Mouse (Mus musculus) left cerebral cortex, postnatal 4 days (tissue): ENCODE data around the gene Ccdc40. TPM values are rescaled to one million over a fixed set of nuclear protein-coding genes. Genes with fewer than 3 reads are reported as not detected.
"Not testable (repeated sequence)": the region's sequence is repeated elsewhere in the genome, so short reads cannot be mapped to it uniquely, and the experiment has no call there.

ENCODE experiments used
- DNase-seq: peaks from one replicate; pipeline ENCODE4 v3.0.0-alpha.2; 2022
- intact Hi-C: fragments of 180-260 bp; cut with DNase I; formaldehyde crosslinking; loops from one replicate; pipeline ENCODE4 v1.15.1; 2025
- total RNA-seq, 2 experiments: library from RNA; stranded (reverse); gene quantifications; 2 replicates each; pipeline ENCODE4 v1.2.3; 2021

Gene Ccdc40
- total RNA-seq, 2 experiments from 2014 or later = 7.3 to 8.5 TPM

DNA sequence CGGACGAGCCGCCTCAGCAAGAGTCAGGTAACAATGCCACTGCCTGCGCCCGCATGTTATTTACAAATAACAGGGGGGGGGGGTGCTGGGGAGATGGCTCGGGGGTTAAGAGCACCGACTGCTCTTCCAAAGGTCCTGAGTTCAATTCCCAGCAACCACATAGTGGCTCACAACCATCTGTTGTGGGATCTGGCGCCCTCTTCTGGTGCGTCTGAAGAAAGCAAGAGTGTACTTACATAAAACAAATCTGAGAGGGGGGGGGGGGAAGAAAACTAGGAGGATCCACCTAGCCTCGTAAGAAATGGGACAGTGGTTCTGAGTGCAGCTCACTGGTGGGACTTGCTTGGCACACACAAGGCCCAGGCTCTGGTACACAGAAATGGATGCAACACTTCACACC lies 6.4 kb downstream of the Ccdc40 start:
- intact Hi-C loops = no loop called here
- no peak for DNase-seq

DNA sequence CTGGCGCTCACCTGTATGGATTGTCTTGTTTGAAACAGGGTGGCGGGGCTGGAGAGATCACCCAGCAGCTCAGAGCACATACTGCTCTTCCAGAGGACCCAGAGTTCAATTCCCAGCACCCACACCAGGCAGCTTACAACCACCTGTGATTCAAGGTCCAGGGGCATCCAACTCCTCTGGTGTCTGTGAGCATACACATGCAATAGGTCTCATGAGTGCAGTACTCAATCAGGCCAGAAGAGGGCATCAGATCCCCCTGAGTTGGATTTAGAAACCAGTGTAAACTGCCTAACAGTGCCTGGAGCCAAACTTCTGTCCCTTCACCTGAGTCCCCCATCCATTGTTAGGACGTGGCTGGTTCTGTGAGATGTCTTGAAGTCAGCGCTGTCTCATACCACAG lies 7.2 kb downstream of the Ccdc40 start:
- intact Hi-C loops = no loop called here
- DNase-seq = peak; percentile 74

DNA sequence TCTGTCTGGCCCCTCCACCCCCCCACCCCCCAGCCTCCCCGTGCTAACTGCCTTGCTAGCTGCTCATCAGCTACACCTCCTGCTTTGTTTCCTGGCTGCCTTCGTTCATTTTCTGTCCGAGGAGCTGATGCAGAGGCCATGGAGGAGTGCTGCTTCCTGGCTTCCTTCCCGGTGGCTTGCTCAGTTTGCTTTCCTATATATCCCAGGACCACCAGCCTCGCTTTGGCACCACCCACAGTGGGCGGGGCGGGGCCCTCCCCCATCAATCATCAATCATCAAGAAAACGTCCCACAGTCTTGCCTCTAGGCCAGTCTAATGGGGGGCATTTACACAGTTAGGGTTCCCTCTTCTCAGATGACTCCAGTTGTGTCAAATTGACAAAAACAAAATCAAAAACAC lies 8.0 kb downstream of the Ccdc40 start:
- DNase-seq = no peak
- intact Hi-C loops = no loop called here

DNA sequence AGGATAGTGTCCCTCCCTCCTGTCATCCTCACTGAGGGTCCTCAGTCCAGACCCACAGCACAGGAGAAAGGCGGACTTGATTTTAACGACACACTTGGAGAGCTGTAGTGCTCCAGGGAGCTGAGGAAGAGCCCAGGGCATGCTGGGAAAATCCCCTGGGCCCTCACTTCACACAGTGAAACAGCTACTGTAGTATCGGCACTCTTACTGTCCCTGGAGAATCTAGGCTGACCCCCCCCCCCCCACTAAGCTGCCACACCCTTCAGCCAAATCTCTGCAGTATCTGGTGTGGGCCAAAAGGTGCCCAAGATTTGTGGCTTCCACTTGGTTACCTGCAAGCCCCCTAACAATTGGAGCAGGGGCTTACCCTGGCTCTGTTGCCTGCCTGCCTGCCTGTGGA lies 8.6 kb downstream of the Ccdc40 start:
- intact Hi-C loops = no loop called here
- DNase-seq = no peak

DNA sequence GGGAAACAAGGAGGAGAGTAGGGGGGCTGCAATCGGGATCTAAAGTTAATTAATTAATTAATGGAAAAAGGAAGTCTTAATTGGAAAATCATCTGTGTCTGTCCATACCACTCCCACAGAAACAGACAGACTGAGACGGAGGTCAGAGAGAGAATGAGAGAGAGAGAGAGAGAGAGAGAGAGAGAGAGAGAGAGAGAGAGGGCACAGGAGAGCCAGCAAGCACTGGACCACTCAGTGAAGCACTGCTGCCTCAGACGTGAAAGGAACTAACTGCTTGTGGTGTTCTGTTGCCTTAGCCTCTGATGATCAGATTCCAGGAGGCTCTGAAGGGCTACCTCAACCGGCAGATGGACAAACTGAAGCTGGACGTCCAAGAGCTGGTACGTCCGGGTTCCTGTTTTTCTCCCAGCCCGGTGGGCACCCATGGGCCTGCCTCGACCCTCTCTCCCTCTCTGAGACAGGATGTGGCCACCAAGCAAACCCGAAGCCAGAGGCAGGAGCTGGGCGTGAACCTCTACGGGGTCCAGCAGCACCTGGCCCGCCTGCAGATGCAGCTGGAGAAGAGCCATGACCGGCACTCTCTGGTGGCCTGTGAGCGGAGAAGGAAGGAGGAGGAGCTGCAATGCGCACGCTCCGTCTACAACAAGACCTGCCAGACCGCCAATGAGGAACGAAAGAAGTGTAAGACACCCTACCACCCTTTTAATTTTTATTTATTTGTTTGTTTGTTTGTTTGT lies 9.4 kb downstream of the Ccdc40 start:
- no peak for DNase-seq
- intact Hi-C loops = no loop called here

DNA sequence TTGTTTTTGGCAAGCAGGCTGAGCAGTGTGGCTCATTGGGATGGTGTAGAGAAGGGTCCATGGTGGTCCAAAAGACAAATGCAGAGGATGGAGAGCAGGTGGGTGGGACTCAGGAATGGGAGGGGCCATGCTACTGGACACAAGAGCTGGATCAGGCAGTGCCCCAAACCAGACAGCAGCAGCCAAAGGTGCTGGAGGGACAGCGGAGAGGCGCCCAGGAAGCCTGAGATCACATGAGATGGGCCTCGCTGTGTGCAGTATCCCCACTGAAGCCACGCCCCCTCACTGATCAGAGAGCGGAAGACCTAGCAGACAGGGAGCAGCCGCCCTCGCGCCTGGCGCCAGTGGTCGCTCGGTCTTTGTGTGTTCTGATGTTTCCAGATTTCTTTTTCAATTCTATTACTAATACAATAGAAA lies 9.9 kb downstream of the Ccdc40 start:
- intact Hi-C loops = no loop called here
- DNase-seq = peak; percentile 48

DNA sequence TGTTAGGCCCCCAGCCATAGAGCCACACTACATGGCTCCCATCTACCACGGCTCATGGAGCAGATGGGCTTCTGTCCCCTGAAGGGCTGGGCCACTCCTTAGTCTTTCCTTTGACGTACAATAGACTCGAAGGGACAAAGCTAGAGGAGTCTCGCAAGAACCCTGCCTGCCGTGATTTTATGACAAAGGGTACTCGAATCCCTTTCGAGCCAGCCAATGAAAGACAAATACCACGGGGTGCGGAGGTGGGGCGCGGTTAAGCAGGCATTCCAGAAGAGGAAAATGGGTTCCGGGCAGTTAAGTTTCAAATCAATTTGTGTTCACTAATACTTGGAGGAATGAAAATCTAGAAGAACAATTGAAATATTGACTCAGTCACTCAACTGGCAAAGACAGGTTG lies 11.1 kb downstream of the Ccdc40 start:
- no peak for DNase-seq
- intact Hi-C loops = no loop called here

DNA sequence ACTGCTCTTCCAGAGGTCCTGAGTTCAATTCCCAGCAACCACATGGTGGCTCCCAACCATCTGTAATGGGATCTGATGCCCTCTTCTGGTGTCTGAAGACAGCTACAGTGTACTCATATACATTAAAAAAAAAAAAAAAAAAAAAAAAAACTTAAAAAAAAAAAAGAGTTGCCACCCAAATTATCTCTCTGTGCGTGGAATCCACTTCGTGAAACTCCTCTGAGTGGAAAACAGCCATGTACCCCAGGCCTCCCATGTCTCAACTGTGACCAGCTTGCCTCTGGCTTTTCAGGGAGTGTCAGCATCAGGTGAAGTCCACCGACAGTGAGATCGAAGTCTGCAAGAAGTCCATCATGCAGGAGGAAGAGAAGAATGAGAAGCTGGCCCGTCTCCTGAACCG lies 17.2 kb downstream of the Ccdc40 start:
- intact Hi-C loops, DNase-seq: not testable (repeated sequence)

DNA sequence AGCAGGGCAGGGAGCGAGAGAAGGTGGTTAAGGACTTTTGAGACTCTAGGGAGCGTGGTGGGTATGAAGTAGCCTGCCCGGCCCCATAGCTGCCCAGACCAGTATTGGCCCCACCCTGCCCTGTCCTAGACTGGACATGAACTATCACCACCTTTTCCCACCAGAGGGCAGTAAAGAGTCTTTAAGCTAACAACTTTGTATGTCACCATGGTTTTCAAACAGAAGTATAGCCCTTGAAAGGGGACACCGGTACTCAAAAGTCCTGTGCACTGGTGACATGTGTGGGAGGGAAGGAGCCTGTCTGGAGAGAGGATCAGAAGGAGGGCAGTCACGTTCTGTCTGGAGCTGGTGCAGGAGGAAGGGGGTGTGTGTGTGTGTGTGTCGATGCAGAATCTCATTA lies 20.6 kb downstream of the Ccdc40 start:
- intact Hi-C loops = no loop called here
- peak; percentile 60 for DNase-seq

DNA sequence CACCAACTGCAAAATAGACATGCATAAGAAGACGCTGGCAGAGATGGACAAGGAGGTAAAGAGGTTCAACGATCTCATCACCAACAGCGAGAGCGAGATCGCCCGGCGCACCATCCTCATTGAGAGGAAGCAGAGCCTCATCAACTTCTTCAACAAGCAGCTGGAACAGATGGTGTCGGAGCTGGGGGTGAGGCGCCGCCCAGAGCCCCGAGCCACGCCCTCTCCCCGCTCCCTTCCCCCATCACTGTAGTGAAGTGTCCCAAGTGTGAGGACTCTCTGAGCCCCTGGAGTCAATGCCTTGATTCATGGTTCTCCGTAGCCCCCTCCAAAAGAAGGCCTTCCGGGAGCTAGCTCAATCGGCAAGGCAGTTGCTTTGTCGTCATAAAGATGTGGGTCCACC lies 22.6 kb downstream of the Ccdc40 start:
- intact Hi-C loops = no loop called here
- no peak for DNase-seq

DNA sequence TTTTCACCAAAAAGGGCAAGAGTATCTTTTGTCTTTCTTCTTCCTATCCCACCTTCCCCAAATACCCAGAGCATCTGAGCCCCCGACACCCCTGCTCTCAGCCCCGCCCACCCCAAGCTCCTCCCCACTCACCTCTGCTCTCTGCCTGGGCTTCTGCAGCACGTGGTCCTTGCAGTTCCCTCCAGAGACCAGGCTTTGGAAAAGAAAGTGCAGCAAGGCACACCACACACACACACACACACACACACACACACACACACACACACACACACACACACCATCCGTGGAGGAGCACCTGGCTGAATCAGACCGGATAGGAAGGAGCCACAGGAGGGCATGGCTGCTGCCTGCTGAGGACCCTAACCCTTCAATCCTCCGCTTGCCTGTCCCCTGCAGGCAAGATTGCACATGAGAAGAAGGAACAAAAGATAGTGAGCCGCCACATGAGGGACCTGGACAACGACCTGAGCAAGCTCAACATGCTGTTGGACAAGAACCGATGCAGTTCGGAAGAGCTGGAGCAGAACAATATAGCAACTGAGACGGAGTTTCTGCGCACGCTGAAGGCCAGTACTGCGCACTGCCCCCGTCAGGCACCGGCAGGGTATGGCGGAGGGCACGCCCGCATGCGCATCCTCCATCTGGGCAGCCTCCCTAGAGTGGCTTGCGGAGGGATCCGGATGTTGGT lies 24.6 kb downstream of the Ccdc40 start:
- DNase-seq = peak; percentile 70
- intact Hi-C loops = no loop called here

DNA sequence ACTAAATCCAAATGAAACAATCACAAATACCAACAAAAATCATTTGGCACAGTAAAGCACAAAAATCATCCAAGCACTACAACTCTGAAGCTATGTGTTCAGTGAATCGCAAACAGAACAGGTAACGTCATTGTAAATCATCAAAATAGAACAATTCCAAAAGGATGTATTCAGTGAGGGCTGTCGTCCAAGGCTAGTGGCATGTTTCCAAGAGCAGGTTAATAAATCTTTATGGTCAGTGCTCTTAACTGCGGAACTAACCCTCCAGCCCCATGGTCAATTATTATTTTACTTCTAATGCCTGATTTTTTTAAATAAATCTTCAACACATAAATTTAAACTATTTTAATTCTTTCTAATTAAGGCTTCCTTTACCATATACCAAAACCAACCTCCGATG lies 28.2 kb downstream of the Ccdc40 start:
- intact Hi-C loops, DNase-seq: not testable (repeated sequence)

DNA sequence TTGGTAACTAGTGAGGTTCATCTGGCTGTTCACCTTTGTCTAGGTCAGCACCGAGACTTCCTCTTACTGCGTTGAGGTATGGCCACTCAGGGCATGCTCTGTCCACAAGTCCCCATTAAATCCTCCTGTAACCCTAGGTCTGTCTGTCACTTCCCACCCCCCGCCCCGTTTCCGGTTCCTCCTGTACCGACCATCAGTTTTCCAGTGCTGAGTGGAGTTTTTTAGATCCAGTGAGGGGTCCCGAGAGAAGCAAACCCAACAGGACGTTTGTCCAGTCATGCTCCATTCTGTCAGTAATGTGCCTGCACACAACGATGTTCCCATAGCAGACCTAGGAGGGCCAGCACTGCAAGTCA lies 29.8 kb downstream of the Ccdc40 start:
- intact Hi-C loops = no loop called here
- DNase-seq = no peak

DNA sequence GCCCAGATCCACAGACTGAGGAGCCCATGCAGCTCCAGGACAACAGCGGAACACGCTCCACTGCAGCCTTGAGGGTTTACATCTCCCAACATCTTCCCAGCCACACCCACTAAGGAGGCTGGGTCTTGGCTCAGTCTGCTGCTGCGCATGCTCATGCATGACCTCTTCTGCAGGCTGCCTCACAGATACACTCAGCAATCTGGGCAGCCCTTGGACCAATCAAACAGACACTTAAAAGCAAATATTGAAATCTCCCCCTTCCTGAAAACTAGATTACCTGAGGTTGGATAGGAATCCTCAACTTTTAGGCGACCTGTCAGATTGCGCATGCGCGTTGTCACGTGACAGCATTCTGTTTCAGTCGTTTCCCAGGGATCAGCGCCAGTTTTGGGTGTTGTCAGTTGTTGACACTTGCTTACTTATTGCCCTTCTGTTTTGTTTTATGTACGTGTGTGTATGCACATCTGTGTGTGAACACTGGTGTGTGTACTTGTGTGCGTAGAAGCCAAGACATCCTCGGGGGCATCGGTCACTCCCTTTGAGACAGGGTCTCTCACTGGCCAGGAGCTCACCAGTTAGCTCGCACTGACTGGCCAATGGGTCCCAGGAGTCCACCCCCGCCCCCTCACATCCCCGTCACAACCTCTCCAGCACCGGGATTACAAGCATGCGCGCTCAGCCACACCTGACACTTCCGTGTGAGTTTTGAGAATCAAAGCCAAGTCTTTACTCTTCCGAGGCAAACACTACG lies 30.4 kb downstream of the Ccdc40 start:
- intact Hi-C loops = no loop called here
- peak; percentile 56 for DNase-seq

DNA sequence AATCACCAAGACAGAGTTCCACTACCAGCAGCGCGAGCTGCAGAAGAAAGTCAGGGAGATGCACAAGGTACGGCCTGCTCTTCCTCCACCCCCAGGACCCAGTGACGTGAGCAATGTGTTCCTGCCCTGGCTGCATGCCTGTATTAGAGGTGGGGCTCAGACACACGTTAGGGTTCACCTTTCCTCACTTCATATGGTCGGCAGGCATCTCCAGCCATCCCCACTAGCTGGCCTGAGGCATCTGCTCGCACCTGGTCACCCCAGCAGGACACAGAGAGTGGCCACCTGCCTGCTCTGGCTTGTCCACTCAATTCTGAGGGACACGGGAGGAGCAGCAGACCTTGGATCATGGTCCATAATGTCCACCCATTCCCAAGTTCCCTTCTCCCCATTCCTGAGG lies 31.6 kb downstream of the Ccdc40 start:
- no peak for DNase-seq
- intact Hi-C loops = no loop called here

DNA sequence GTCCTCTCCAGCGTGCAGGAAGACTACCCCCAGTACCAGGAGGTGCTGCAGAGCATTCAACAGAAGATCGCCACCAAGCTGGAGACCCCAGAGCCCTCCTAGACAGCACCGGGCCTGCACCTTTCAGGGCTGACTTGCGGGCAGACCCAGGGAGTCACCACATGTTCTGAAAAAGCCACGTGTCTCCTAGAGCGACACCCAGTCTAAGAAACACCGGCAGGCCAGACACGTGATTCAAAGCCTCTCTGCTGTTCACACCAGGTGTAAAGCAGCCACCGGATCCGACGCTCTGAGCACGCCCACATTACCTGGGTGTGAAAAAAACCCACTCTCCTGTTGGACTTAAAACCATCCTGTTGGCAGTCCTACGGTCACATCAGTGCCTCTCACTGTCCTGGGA lies 36.0 kb downstream of the Ccdc40 start:
- no peak for DNase-seq
- intact Hi-C loops = no loop called here

DNA sequence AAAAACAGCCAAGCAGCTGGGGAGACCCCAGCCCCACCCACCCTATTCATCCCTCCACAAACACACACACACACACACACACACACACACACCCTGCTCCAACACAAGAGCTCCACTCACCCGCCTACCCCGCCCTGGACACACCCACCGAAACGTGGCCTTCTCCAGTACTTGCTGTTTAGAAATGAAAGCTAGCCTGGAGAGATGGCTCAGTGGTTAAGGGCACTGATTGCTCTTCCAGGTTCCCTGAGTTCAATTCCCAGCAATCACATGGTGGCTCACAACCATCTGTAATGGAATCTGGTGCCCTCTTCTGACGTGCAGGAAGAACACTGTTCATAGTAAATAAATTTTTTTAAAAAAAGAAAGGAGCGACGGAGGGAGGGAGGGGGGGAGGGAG lies 37.4 kb downstream of the Ccdc40 start:
- no peak for DNase-seq
- intact Hi-C loops = no loop called here

DNA sequence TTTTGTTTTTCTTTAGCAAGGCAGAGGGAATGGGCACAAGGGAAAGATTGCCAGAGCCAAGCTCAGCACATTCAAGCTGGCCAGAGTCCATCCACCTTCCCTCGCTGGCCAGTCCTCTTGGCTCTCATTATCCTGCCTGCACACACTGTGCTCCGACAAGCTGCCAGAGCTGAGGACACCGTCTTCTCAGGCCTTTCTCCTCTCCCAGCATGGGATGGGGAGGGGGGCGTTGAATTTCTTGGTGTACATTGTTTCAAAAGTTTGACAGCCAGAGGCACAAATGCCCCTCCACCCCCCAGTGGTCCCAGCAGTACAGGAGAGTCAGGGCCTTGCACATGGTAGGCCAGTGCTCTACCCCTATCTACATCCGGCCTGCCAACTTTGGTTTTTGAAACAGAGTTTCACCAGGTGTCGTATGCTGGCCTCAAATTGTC lies 38.9 kb downstream of the Ccdc40 start:
- DNase-seq = peak; percentile 70
- intact Hi-C loops = no loop called here

DNA sequence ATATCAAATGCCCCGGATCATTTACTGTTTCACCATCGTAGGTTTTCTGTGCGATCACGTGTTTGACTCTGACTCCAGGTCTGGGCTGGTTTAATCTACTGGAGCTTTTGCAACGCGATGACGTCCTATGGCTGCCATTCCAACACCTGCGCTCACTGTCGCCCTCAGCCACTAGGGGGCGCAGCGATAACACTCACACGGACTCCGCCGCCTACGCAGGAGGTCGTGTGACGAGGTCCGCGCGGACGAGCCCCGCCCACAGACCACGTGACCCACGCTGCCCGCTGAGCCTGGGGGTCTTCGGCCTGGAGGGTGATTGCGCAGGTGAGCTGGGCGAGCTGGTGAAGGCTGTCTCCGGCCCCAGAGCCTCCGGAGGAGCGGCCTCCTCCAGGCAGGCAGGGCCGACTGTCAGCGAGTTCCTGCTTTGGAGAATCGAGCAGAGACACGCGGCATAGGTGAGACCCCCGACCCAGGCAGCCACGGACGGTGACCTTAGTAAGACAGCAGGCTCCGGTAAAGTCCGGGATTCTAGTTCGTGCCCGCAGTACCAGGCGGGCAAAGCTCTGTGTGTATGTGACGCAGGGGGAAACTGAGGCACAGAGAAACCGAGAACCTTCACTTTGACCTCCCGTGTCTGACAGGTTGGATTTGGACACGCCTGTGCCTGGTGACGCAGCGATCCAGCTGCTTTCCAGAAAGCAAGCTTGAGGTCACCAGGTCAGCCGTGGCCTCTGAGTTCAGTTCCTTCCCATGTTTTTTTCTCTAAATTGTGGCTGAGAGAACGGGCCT lies 39.6 kb downstream of the Ccdc40 start, which contains the start of gene Gaa:
TSS of gene Gaa (plus strand) at position 120 of the 789 bp plus-strand sequence.
- peak; percentile 96 for DNase-seq
- intact Hi-C loops = no loop called here

DNA sequence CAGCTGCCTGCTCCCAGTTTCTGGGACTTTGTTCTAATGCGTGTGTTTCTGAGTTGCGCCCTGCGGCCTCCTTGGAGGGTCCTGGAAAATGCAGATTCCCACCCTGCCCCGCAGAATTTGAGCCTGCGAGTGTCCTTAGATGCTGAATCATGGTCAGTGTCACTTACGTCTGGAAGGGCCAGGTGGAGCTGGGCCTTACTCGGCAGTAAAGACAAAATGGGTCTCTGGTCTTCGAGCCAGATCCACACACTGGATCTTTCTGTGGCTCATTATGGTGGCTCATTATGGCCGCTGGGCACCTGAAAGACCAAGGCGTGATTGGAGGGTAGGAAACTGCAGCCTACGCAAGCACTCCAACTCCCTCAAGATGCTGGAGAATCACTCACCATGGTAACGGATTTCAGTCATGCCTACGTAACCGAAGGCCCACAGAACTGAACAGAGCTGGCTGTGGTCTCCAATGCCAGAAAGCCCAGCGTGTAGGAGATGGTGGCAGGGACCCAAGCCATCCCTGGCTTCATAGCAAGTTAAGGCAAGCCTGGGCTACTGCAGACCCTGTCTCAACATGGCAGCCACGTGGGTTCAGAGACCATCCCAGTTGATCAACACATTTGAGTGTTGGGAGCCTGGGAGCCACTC lies 40.3 kb downstream of the Ccdc40 start:
- intact Hi-C loops = no loop called here
- DNase-seq = no peak
